In genomic region chr3:116389500-116390470, GRCm38 (mm10) we compare ENCODE assay signal across 14 mouse cellular contexts. TPM values are rescaled to one million over a fixed set of nuclear protein-coding genes. Genes with fewer than 3 reads are reported as not detected.
DNase-seq lines count a peak whose midpoint lies in the region; ATAC-seq and TF ChIP-seq lines count a peak whose summit lies in the region.
"Had no signal": no experiment of that assay in that cellular context is flagged by ENCODE, and none has a peak within 500 bp of the region (broad histone marks: within the 10 kb centered on the region; RNA-seq: fewer than 3 reads in every experiment).

No protein-coding gene starts in this region.

- WGBS in heart, embryonic 11.5 days (ENCODE audit: insufficient replicate concordance) = 78% methylated on average over 14 of the region's 14 CpGs
- WGBS in liver, postnatal 0 days (ENCODE audit: insufficient replicate concordance) = 64% methylated on average over 14 of the region's 14 CpGs
- 91% methylated on average over 14 of the region's 14 CpGs for WGBS in hindbrain, postnatal 0 days

- H3K4me1 ChIP-seq in heart, embryonic 11.5 days (ENCODE audit: control insufficient read depth, insufficient read depth, low read length) = peaks cover 29% of the 10 kb centered on the region
- peaks cover 33% of the 10 kb centered on the region for H3K4me1 ChIP-seq in liver, postnatal 0 days (ENCODE audit: insufficient read depth)
- no peaks in the 10 kb centered on the region for H3K4me1 ChIP-seq in hindbrain, postnatal 0 days (ENCODE audit: insufficient read depth, low read length)

- peak; percentile 60 for ATAC-seq in heart, embryonic 11.5 days (replicated peaks; ENCODE audit: insufficient number of reproducible peaks, low FRiP score, low TSS enrichment)
- ATAC-seq in erythroid progenitor cell, adult 5-6 weeks (replicated peaks; ENCODE audit: low FRiP score, poor library complexity, severe bottlenecking) = peak; percentile 51
- ATAC-seq in liver, postnatal 0 days = peak; percentile 55
- ATAC-seq in hindbrain, postnatal 0 days = no peak
- ATAC-seq in megakaryocyte, adult 5-6 weeks (ENCODE audit: poor library complexity, severe bottlenecking) = no peak
- ATAC-seq: forebrain, postnatal 0 days had no signal

- no peak; the same call in 1 of the 2 replicates for TF ChIP-seq EP300 in liver, postnatal 0 days (IDR thresholded peaks at IDR 0.05; ENCODE audit: low read depth)

- DNase-seq in heart, postnatal 25 days (ENCODE audit: low spot score) = no peak
- peak; percentile 64 for DNase-seq in MEL-GATA-1-ER (ENCODE audit: extremely low read depth, low read depth)
- no peak for DNase-seq in liver, postnatal 0 days
- no peak for DNase-seq in hindbrain, postnatal 0 days (ENCODE audit: low spot score)
- DNase-seq in adrenal gland, postnatal 4 days (ENCODE audit: low spot score in 2 of 2) = no peak
- DNase-seq: forebrain, postnatal 0 days; gastrocnemius, postnatal 14 days; lung, embryonic 14.5 days; thymus, postnatal 25 days had no signal

- H3K27ac ChIP-seq in heart, embryonic 11.5 days (ENCODE audit: low read depth, low read length) = peak overlapping the region; percentile 68
- peak overlapping the region; percentile 76 for H3K27ac ChIP-seq in liver, postnatal 0 days (ENCODE audit: low read depth)
- no peak overlapping the region for H3K27ac ChIP-seq in hindbrain, postnatal 0 days
- H3K27ac ChIP-seq: embryonic facial prominence, embryonic 15.5 days had no signal

- intact Hi-C loops in heart, postnatal 25 days (cut with DNase I) = loop anchor here (5.0 kb wide), 1 partner anchor 33 kb away; the partner anchor contains the start of gene Cdc14a

- H3K9ac ChIP-seq in heart, embryonic 11.5 days (ENCODE audit: low read depth, low read length) = no peak overlapping the region
- peak overlapping the region; percentile 44; the same call in 1 of the 2 replicates for H3K9ac ChIP-seq in liver, postnatal 0 days (replicated peaks)
- no peak overlapping the region for H3K9ac ChIP-seq in hindbrain, postnatal 0 days (replicated peaks; ENCODE audit: low read length)
- H3K9ac ChIP-seq: embryonic facial prominence, embryonic 15.5 days; forebrain, postnatal 0 days; lung, embryonic 14.5 days had no signal

- no peak overlapping the region for H3K4me3 ChIP-seq in heart, embryonic 11.5 days (ENCODE audit: low read depth, low read length)
- peak overlapping the region; percentile 28 for H3K4me3 ChIP-seq in liver, postnatal 0 days (ENCODE audit: low read depth, low read length)
- H3K4me3 ChIP-seq in hindbrain, postnatal 0 days (ENCODE audit: low read length) = no peak overlapping the region
- H3K4me3 ChIP-seq: embryonic facial prominence, embryonic 15.5 days had no signal

- peak overlapping the region; percentile 44 for H3K4me2 ChIP-seq in heart, embryonic 11.5 days
- H3K4me2 ChIP-seq in liver, postnatal 0 days (ENCODE audit: low read depth, low read length) = peak overlapping the region; percentile 69
- H3K4me2 ChIP-seq in hindbrain, postnatal 0 days (ENCODE audit: low read depth, low read length) = no peak overlapping the region
- H3K4me2 ChIP-seq: embryonic facial prominence, embryonic 15.5 days; lung, embryonic 14.5 days; midbrain, embryonic 11.5 days had no signal

- no peaks in the 10 kb centered on the region for H3K36me3 ChIP-seq in heart, embryonic 11.5 days (ENCODE audit: control insufficient read depth, insufficient read depth, low read length)
- 0 out of 2 replicates have a peak, but pooled peaks cover 2% of the 10 kb centered on the region for H3K36me3 ChIP-seq in liver, postnatal 0 days (replicated peaks; ENCODE audit: insufficient read depth, low read length)
- no peaks in the 10 kb centered on the region for H3K36me3 ChIP-seq in hindbrain, postnatal 0 days (ENCODE audit: insufficient read depth, low read length)
- H3K36me3 ChIP-seq: embryonic facial prominence, embryonic 15.5 days had no signal

- no peaks in the 10 kb centered on the region for H3K27me3 ChIP-seq in heart, embryonic 11.5 days (ENCODE audit: control insufficient read depth, insufficient read depth, low read length)
- H3K27me3 ChIP-seq in liver, postnatal 0 days (ENCODE audit: insufficient read depth, low read length) = no peaks in the 10 kb centered on the region
- no peaks in the 10 kb centered on the region for H3K27me3 ChIP-seq in hindbrain, postnatal 0 days (ENCODE audit: insufficient read depth, low read length)
- H3K27me3 ChIP-seq: embryonic facial prominence, embryonic 15.5 days had no signal

- no peaks in the 10 kb centered on the region for H3K9me3 ChIP-seq in heart, embryonic 11.5 days (replicated peaks; ENCODE audit: control insufficient read depth, low read length)
- H3K9me3 ChIP-seq in liver, postnatal 0 days (ENCODE audit: low read length) = no peaks in the 10 kb centered on the region
- no peaks in the 10 kb centered on the region for H3K9me3 ChIP-seq in hindbrain, postnatal 0 days (ENCODE audit: low read length)
- H3K9me3 ChIP-seq: embryonic facial prominence, embryonic 15.5 days had no signal

- TF ChIP-seq CTCF in liver, postnatal 0 days (IDR thresholded peaks at IDR 0.05; ENCODE audit: low read depth) = no peak
- no peak for TF ChIP-seq CTCF in hindbrain, postnatal 0 days (IDR thresholded peaks at IDR 0.05; ENCODE audit: low read depth)

RNA-seq across cellular contexts. Expression of gene Cdc14a, which starts 34.0 kb away (rescaled TPM):
- polyA plus RNA-seq in heart, embryonic 11.5 days (2014; fragmentation: Nextera tagmentation; extraction: Ambion mirVana) = 6.3 and 6.5 TPM in 2 replicates
- total RNA-seq in heart, postnatal 25 days (2021) = 1 to 10 TPM; 3.7 to 4.2 TPM
- 18.4 and 25.6 TPM in 2 replicates for total RNA-seq in erythroid progenitor cell, adult 5-6 weeks (2015; ENCODE audit: low replicate concordance)
- 23.5 and 28.5 TPM in 2 replicates for total RNA-seq in erythroid progenitor cell, adult 5-6 weeks (2017; ENCODE audit: low replicate concordance)
- polyA plus RNA-seq in liver, postnatal 0 days (2015; fragmentation: Nextera tagmentation; extraction: Ambion mirVana) = 1.5 TPM in 2 replicates
- total RNA-seq in hindbrain, postnatal 0 days (2014; rRNA removed) = 7.2 and 13.3 TPM in 2 replicates
- polyA plus RNA-seq in hindbrain, postnatal 0 days (2015; fragmentation: Nextera tagmentation; extraction: Ambion mirVana) = 3.8 and 4.3 TPM in 2 replicates
- 21.0 and 22.1 TPM in 2 replicates for total RNA-seq in megakaryocyte, adult 5-6 weeks (2015)
- total RNA-seq in megakaryocyte, adult 5-6 weeks (2017) = 21.7 and 26.2 TPM in 2 replicates
- 10 to 100 TPM; 17.9 to 19.3 TPM for total RNA-seq in adrenal gland, postnatal 4 days (2021)

Comparison
In these comparisons a context has a peak if more than half of its experiments do, and no peak if none do; other contexts are left out.
1. ATAC-seq: peak in heart, embryonic 11.5 days (single experiment), erythroid progenitor cell, adult 5-6 weeks (single experiment) and liver, postnatal 0 days (single experiment); none in hindbrain, postnatal 0 days (single experiment) and megakaryocyte, adult 5-6 weeks (single experiment).